Mouse (Mus musculus) limb, embryonic 12.5 days (tissue): ENCODE results near the gene Gls. TPM values are rescaled to one million over a fixed set of nuclear protein-coding genes. Genes with fewer than 3 reads are reported as not detected.

Source experiments
- ATAC-seq: fragments of 200-750 bp; cut with Nextera tagmentation; 2 replicates; pipeline ENCODE4 v1.8.0; 2017; ENCODE audit warnings: low read depth, moderate TSS enrichment; ENCODE audit not compliant: insufficient number of reproducible peaks, insufficient read depth, low FRiP score, low TSS enrichment
- H3K27ac ChIP-seq: fragments of 300-500 bp; sonication (generic); 2 replicates; pipeline ENCODE4 v1.5.1; 2016; ENCODE audit warnings: mild to moderate bottlenecking, moderate library complexity
- H3K27me3 ChIP-seq: fragments of 300-500 bp; sonication (generic); 2 replicates; pipeline ENCODE4 v1.6.1; 2016; ENCODE audit warnings: mild to moderate bottlenecking, moderate library complexity
- H3K36me3 ChIP-seq: fragments of 300-500 bp; sonication (generic); 2 replicates; pipeline ENCODE4 v1.6.1; 2016; ENCODE audit warnings: mild to moderate bottlenecking, moderate library complexity
- H3K4me1 ChIP-seq: fragments of 300-500 bp; sonication (generic); replicated peaks from 2 replicates; pipeline ENCODE4 v1.6.1; 2016
- H3K4me2 ChIP-seq: fragments of 300-500 bp; sonication (generic); 2 replicates; pipeline ENCODE4 v1.6.1; 2016; ENCODE audit warnings: mild to moderate bottlenecking, moderate library complexity
- H3K4me3 ChIP-seq: fragments of 300-500 bp; sonication (generic); replicated peaks from 2 replicates; pipeline ENCODE4 v1.5.1; 2016; ENCODE audit warnings: mild to moderate bottlenecking
- H3K9ac ChIP-seq: fragments of 300-500 bp; sonication (generic); replicated peaks from 2 replicates; pipeline ENCODE4 v1.6.1; 2016; ENCODE audit warnings: mild to moderate bottlenecking, moderate library complexity
- H3K9me3 ChIP-seq: fragments of 300-500 bp; sonication (generic); 2 replicates; pipeline ENCODE4 v1.6.1; 2016; ENCODE audit warnings: mild to moderate bottlenecking, moderate library complexity
- WGBS: fragments of 180-500 bp; shearing (Covaris S2); methylation state at CpG from one replicate; pipeline ENCODE4 v1.1.7; 2016; 5-methylcytosine and 5-hydroxymethylcytosine counted together
- polyA plus RNA-seq: library from polyadenylated mRNA; unstranded; fragments of >200 nt; fragmentation: Nextera tagmentation; extraction: Ambion mirVana; gene quantifications from 2 replicates; pipeline ENCODE4 v1.2.1, GENCODE M21; 2016

Gene Gls
- polyA plus RNA-seq, 1 experiment from 2014 or later: 35.6 TPM

GRCm38 (mm10) chr1:52232766-52233140, 279 bp downstream of the Gls start:
- peak; percentile 79; the same call in 1 of the 2 replicates for ATAC-seq

GRCm38 (mm10) chr1:52231939-52232765, 880 bp downstream of the Gls start:
- WGBS: under 1% methylated on average over 67 of the region's 69 CpGs
- Histone ChIP-seq H3K27ac (peak overlapping the region; percentile 96), H3K9ac (peak overlapping the region; percentile 95), H3K36me3 (no peaks in the 10 kb centered on the region), H3K4me3 (peak overlapping the region; percentile 94), H3K4me2 (peak overlapping the region; percentile 81), H3K9me3 (no peaks in the 10 kb centered on the region), H3K4me1 (peaks cover 14% of the 10 kb centered on the region), H3K27me3 (no peaks in the 10 kb centered on the region)
- ATAC-seq: peak; percentile 21

More at GRCm38 (mm10) chr1:52232766-52233140, 279 bp downstream of the Gls start:
- Histone ChIP-seq H3K4me2 (peak overlapping the region; percentile 81), H3K27ac (peak overlapping the region; percentile 96), H3K4me3 (peak overlapping the region; percentile 94), H3K9me3 (no peaks in the 10 kb centered on the region), H3K27me3 (no peaks in the 10 kb centered on the region), H3K36me3 (no peaks in the 10 kb centered on the region), H3K9ac (peak overlapping the region; percentile 95), H3K4me1 (peaks cover 14% of the 10 kb centered on the region)
- under 1% methylated on average over 57 of the region's 57 CpGs for WGBS

- Histone ChIP-seq H3K4me3 (no peak overlapping the region), H3K36me3 (no peaks in the 10 kb centered on the region), H3K27me3 (no peaks in the 10 kb centered on the region), H3K27ac (no peak overlapping the region), H3K4me1 (peaks cover 18% of the 10 kb centered on the region), H3K4me2 (peak overlapping the region; percentile 81; the same call in 1 of the 2 replicates), H3K9ac (no peak overlapping the region), H3K9me3 (no peaks in the 10 kb centered on the region)
- 73% methylated on average over 1 of the region's 1 CpGs for WGBS
- no peak for ATAC-seq
Observed at GRCm38 (mm10) chr1:52230404-52230803, 2.6 kb downstream of the Gls start.

- H3K9me3 ChIP-seq: no peaks in the 10 kb centered on the region
- H3K4me2 ChIP-seq: no peak overlapping the region
- H3K27ac ChIP-seq: no peak overlapping the region
- no peak overlapping the region for H3K9ac ChIP-seq
- no peaks in the 10 kb centered on the region for H3K36me3 ChIP-seq
- no peaks in the 10 kb centered on the region for H3K27me3 ChIP-seq
- no peak overlapping the region for H3K4me3 ChIP-seq
- peaks cover 23% of the 10 kb centered on the region for H3K4me1 ChIP-seq
- 88% methylated on average over 6 of the region's 6 CpGs for WGBS
- no peak for ATAC-seq
Observed at GRCm38 (mm10) chr1:52228178-52228577, 4.9 kb downstream of the Gls start.

- no peak overlapping the region for H3K9ac ChIP-seq
- H3K27ac ChIP-seq: no peak overlapping the region
- no peaks in the 10 kb centered on the region for H3K9me3 ChIP-seq
- no peaks in the 10 kb centered on the region for H3K36me3 ChIP-seq
- ATAC-seq: no peak
- H3K4me1 ChIP-seq: peaks cover 18% of the 10 kb centered on the region
- H3K4me3 ChIP-seq: no peak overlapping the region
- no peak overlapping the region for H3K4me2 ChIP-seq
- no peaks in the 10 kb centered on the region for H3K27me3 ChIP-seq
Observed at GRCm38 (mm10) chr1:52226416-52226815, 6.6 kb downstream of the Gls start.

- no peaks in the 10 kb centered on the region for H3K9me3 ChIP-seq
- H3K36me3 ChIP-seq: peaks cover 12% of the 10 kb centered on the region; the same call in 1 of the 2 replicates
- no peak overlapping the region for H3K4me3 ChIP-seq
- H3K4me2 ChIP-seq: no peak overlapping the region
- H3K4me1 ChIP-seq: no peaks in the 10 kb centered on the region
- H3K27me3 ChIP-seq: no peaks in the 10 kb centered on the region
- H3K9ac ChIP-seq: no peak overlapping the region
- no peak for ATAC-seq
- H3K27ac ChIP-seq: no peak overlapping the region
Observed at GRCm38 (mm10) chr1:52216766-52217165, 16.3 kb downstream of the Gls start.

- H3K9me3 ChIP-seq: no peaks in the 10 kb centered on the region
- no peak overlapping the region for H3K4me3 ChIP-seq
- 90% methylated on average over 2 of the region's 2 CpGs for WGBS
- no peak overlapping the region for H3K27ac ChIP-seq
- H3K27me3 ChIP-seq: no peaks in the 10 kb centered on the region
- no peak for ATAC-seq
- no peak overlapping the region for H3K9ac ChIP-seq
- no peak overlapping the region for H3K4me2 ChIP-seq
- H3K36me3 ChIP-seq: no peaks in the 10 kb centered on the region
- H3K4me1 ChIP-seq: no peaks in the 10 kb centered on the region; the same call in 1 of the 2 replicates
Observed at GRCm38 (mm10) chr1:52182992-52183391, 50.0 kb downstream of the Gls start.

- Histone ChIP-seq H3K36me3 (no peaks in the 10 kb centered on the region), H3K4me1 (peaks cover 1% of the 10 kb centered on the region), H3K4me2 (no peak overlapping the region), H3K9me3 (no peaks in the 10 kb centered on the region), H3K27me3 (no peaks in the 10 kb centered on the region), H3K9ac (no peak overlapping the region), H3K27ac (no peak overlapping the region), H3K4me3 (no peak overlapping the region)
- ATAC-seq: no peak
Observed at GRCm38 (mm10) chr1:52181994-52182393, 51.0 kb downstream of the Gls start.

- no peaks in the 10 kb centered on the region for H3K36me3 ChIP-seq
- no peak overlapping the region for H3K4me3 ChIP-seq
- 85% methylated on average over 9 of the region's 9 CpGs for WGBS
- no peak overlapping the region for H3K9ac ChIP-seq
- no peak overlapping the region for H3K27ac ChIP-seq
- ATAC-seq: no peak
- H3K4me1 ChIP-seq: peaks cover 20% of the 10 kb centered on the region
- no peaks in the 10 kb centered on the region for H3K9me3 ChIP-seq
- no peak overlapping the region for H3K4me2 ChIP-seq
- H3K27me3 ChIP-seq: no peaks in the 10 kb centered on the region
Observed at GRCm38 (mm10) chr1:52179939-52180568, 53.0 kb downstream of the Gls start.

- Histone ChIP-seq H3K9ac (no peak overlapping the region), H3K27me3 (no peaks in the 10 kb centered on the region), H3K36me3 (no peaks in the 10 kb centered on the region), H3K27ac (peak overlapping the region; percentile 73), H3K4me1 (peaks cover 20% of the 10 kb centered on the region), H3K4me3 (no peak overlapping the region), H3K9me3 (no peaks in the 10 kb centered on the region), H3K4me2 (no peak overlapping the region)
- ATAC-seq: no peak
- WGBS: 60% methylated on average over 2 of the region's 2 CpGs
Observed at GRCm38 (mm10) chr1:52176999-52177398, 56.0 kb downstream of the Gls start.

GRCm38 (mm10) chr1:52175983-52176382, 57.0 kb downstream of the Gls start:
- Histone ChIP-seq H3K4me1 (peaks cover 20% of the 10 kb centered on the region), H3K9me3 (no peaks in the 10 kb centered on the region), H3K27ac (peak overlapping the region; percentile 73), H3K4me2 (0 out of 2 replicates have a peak overlapping the region, but pooled peaks have one; percentile 7), H3K27me3 (no peaks in the 10 kb centered on the region), H3K36me3 (no peaks in the 10 kb centered on the region), H3K4me3 (no peak overlapping the region), H3K9ac (no peak overlapping the region)
- ATAC-seq: peak; percentile 73; the same call in 1 of the 2 replicates
- WGBS: 21% methylated on average over 3 of the region's 3 CpGs
